Mouse (Mus musculus): ENCODE data around the gene Kmt2e.
"Not testable (repeated sequence)": the region's sequence is repeated elsewhere in the genome, so short reads cannot be mapped to it uniquely, and the experiment has no call there.

Kmt2e gene

GRCm38 (mm10) chr5:23501582-23502316 is 67.5 kb downstream of the Kmt2e start:
- DNase-seq (ENCODE audit: low read depth), result no peak

- no peak for DNase-seq (ENCODE audit: low read depth)
These were observed 68.2 kb downstream of the Kmt2e start for GRCm38 (mm10) chr5:23502317-23502937.

GRCm38 (mm10) chr5:23505578-23505977 is 71.3 kb downstream of the Kmt2e start:
- DNase-seq (ENCODE audit: low read depth), result no peak

GRCm38 (mm10) chr5:23507210-23507609 is 73.0 kb downstream of the Kmt2e start:
- DNase-seq (ENCODE audit: low read depth), result no peak

- no peak for DNase-seq (ENCODE audit: low read depth)
These were observed 74.4 kb downstream of the Kmt2e start for GRCm38 (mm10) chr5:23508630-23509029.

GRCm38 (mm10) chr5:23511456-23511855 is 77.2 kb downstream of the Kmt2e start:
- no peak for DNase-seq (ENCODE audit: low read depth)

- DNase-seq (ENCODE audit: low read depth), result no peak
These were observed 78.3 kb downstream of the Kmt2e start for GRCm38 (mm10) chr5:23512556-23512955.

- DNase-seq (ENCODE audit: low read depth), result no peak
These were observed 79.2 kb downstream of the Kmt2e start for GRCm38 (mm10) chr5:23513468-23513867.

- DNase-seq (ENCODE audit: low read depth), result no peak
These were observed 80.8 kb downstream of the Kmt2e start for GRCm38 (mm10) chr5:23515038-23515437.

- DNase-seq (ENCODE audit: low read depth), result no peak
These were observed 82.7 kb downstream of the Kmt2e start for GRCm38 (mm10) chr5:23516962-23517361.

- no peak for DNase-seq (ENCODE audit: low read depth)
These were observed 83.6 kb downstream of the Kmt2e start for GRCm38 (mm10) chr5:23517839-23518238.

- peak; percentile 87 for DNase-seq (ENCODE audit: low read depth)
These were observed 84.4 kb downstream of the Kmt2e start for GRCm38 (mm10) chr5:23518673-23519072.

GRCm38 (mm10) chr5:23519679-23520078 is 85.4 kb downstream of the Kmt2e start:
- DNase-seq (ENCODE audit: low read depth), result no peak

GRCm38 (mm10) chr5:23521645-23522044 is 87.4 kb downstream of the Kmt2e start:
- DNase-seq (ENCODE audit: low read depth), result peak; percentile 56

GRCm38 (mm10) chr5:23523936-23524335 is 89.7 kb downstream of the Kmt2e start:
- no peak for DNase-seq (ENCODE audit: low read depth)

- no peak for DNase-seq (ENCODE audit: low read depth)
These were observed 90.4 kb downstream of the Kmt2e start for GRCm38 (mm10) chr5:23524621-23525020.

GRCm38 (mm10) chr5:23531100-23531499 is 96.9 kb downstream of the Kmt2e start:
- DNase-seq (ENCODE audit: low read depth), result no peak

- no peak for DNase-seq (ENCODE audit: low read depth)
These were observed 97.4 kb downstream of the Kmt2e start for GRCm38 (mm10) chr5:23531541-23532096.

- no peak for DNase-seq (ENCODE audit: low read depth)
These were observed 101.5 kb downstream of the Kmt2e start for GRCm38 (mm10) chr5:23535692-23536091.

GRCm38 (mm10) chr5:23551687-23552086 is 117.4 kb downstream of the Kmt2e start:
- peak; percentile 73 for DNase-seq (ENCODE audit: low read depth)

- DNase-seq (ENCODE audit: low read depth), result not testable (repeated sequence)
These were observed 119.1 kb downstream of the Kmt2e start for GRCm38 (mm10) chr5:23553338-23553737.

Data from 416B (cell line).